Mouse (Mus musculus) right cerebral cortex, postnatal 4 days (tissue): ENCODE results near the gene C4b.
A peak's percentile ranks its signal among the peaks of the same experiment; 100 is the strongest.
"Not testable (repeated sequence)": the region's sequence is repeated elsewhere in the genome, so short reads cannot be mapped to it uniquely, and the experiment has no call there.

Source experiments
- DNase-seq: peaks from one replicate; pipeline ENCODE4 v3.0.0-alpha.2; 2022

Gene C4b

DNA sequence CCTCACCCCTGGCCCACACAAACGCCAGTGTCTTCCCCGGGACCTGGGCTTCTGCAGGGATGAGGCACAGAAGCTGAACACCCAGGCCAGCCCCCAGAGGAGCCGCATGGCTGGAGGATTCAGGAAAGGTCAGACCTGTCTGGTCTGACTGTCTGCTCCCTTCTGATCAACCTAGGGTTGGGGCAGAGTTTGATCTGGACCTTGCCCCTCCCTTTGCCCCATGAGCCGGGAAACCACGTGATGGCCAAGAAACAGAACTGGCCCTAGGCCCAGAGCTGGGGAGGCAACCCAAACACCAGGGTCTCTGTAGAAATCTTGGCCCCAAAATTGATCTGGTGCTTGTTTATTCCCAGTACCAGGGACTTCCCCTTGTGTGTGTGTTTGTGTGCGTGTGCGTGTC lies at the start of gene C4b:
Gene C4b (minus strand): TSS at position 164 of the 400 bp plus-strand sequence.
- DNase-seq: no peak

DNA sequence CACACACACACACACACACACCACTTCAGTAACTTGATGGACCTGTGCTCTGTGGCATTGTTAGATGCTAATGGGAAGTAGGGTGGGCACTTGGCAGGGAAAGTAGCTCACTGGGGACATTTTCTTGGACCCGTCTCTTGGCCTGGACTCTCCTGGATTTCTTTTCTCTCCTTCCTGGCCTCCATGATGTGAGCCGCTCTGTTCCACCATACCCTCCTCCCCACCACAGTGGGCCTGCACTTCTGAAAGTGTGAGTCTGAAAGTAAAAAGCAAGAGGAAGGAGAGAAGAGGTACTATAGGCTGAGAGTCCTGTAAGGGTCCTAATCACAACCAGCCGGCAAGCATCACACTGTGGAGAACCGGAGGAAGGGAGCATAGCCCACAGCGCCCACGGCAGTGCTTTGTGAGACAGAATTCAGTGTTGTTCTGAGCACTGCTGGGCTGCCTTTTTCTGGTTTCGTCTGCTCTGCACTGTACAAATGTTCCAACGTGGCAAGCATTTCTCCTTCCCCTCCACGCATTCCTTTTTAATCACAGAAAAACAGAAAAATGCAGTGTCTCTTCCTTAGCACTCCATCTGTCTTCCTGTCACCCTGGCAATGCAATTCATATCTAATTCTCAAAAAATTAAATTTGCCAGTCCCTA lies 34.1 kb upstream of the C4b start:
- peak; percentile 19 for DNase-seq

DNA sequence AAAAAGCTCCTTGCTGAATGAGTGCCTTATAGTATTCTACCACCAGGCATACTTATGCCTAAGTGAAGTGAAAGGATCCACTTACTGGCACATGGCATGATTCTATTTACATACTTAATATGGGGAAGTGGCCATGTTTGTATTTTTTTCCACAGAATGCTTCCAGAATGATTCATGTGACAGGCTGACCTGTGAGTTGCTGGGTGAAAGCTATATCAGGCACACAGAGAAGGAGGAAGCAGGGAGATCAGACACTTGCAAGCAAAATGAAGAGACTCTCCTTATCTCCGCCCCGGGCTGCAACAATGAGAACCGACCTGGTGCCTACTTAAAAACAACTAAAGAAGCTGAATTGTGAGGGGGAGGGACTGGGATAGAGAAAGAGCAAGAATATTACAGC lies 17.8 kb upstream of the C4b start:
- DNase-seq: no peak

DNA sequence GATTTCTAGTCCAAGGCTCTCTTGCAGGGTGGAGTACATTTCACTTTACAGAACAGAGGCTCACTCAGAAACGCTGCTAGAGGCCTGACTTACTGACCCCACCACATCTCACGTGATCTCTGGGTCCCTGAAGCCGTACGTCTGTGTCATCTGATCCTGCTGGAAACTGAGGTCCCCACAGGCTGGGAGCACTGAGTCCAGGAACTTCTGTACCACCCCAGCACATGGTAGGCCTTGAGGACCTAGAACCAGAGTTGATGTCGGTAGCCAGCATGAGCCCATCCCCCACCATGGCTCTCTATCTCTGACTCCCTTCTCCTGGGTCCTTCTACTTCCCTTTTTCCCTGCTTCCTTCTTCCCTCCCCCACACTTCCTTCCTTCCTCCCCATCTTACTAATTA lies 2.8 kb upstream of the C4b start:
- no peak for DNase-seq

DNA sequence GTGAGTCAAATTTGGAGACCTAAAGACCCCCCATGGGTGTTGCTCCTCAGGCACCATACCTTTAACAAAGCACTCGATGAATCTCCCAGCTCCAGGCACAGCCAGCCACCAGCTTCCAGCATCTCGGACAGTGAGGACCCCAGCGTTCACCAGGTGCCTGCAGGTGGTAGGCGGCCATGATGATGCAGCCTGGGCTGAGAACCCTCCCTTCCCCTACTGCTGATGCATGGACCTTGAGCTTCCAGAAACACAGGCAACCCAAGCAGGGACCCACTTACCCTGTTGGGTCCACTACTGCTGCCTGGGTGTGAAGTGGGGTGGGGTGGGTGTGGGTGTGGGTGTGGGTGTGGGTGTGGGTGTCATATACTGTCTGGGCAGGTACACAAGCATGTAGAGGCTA lies 1.5 kb upstream of the C4b start:
- not testable (repeated sequence) for DNase-seq

DNA sequence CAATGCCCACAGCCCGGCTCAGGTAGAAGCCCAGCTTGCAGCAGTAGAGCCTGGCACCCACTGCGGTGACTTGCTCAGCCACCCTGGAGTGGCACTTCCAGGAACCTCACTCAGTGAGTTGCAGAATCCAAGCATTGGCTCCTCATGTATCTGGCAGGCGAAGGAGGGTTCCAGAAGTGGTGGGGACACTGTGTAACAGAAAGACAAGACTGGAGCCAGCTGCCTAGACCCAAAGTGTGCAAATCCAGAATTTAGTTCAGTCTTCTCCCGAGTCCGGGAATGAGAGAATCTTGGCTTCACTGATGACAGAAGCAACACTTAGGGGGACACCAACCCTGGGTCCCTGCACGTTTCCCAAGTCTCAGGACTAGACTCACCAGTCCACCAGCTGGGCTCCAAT lies 929 bp upstream of the C4b start:
- not testable (repeated sequence) for DNase-seq

DNA sequence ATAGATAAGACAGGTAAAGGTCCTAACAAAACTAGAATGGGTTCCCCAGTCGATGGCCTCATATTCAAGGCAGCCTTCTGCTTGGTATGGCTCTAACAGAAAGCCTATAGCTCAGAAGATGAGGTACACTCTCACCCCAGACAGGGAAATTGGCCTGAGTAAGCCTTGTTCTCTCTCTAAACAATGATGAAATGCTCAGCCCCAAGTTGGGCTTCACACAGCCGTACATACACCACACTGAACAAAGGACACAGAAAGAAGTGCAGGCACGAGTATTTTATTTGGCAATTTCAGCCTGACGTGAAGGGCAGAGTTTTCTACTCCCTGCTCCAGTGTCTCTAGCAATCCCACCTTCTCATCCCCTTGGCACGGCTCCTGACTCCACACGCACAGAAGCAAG lies 524 bp upstream of the C4b start:
- no peak for DNase-seq

DNA sequence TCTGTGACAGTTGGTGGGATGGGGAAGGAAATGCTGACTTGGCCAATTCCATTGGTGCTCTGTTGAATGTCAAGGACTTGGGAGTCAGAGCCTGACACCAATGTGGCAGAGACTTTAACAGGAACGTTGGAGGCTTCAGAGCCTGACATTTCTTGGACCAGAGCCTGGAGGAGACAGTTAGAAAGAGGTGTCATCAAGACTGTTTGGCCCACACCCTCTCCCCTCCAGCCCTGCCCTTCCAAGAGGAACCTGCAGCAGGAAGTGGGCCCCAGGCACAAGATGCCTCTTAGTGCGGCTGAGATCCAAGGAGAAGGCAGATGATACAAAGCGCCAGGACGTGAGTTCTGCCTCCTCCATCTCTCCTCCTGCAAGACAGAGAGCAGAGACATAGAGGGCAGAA lies 3.4 kb downstream of the C4b start:
- no peak for DNase-seq

DNA sequence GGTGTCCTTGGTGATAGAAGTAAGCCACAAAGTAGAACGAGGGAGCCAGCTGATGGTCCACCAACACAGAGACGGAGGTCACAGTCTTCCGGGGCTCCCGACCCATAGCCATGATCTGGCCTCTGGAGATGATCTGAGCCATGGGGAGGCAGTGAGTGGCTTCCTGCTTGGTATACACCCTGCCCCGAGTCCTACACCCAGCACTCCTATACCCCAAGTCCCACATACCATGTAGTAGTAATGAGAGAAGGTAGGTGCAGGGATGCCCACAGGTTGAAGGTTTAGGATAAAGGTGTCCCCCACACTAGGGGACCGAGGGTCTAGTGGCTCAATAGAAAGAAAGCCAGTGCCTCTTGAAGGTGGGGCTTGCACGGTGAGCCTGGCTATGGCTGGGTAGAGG lies 4.0 kb downstream of the C4b start:
- DNase-seq: not testable (repeated sequence)

DNA sequence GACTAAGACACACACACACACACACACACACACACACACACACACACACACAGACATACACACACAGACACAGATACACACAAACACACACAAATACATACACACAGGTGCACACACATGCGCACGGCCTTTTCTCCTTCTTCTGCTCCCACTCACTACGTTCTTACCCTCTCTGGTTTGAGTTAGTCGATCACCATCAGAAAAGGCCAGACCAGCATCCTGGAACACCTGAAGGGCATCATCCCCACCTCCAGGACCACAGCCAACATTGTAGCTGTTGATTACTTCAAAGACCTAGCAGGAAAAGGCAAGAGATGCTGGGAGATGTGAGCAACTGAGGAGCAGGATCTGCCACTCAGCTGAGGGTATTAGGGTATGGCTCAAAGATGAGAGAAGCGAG lies 6.2 kb downstream of the C4b start:
- not testable (repeated sequence) for DNase-seq

DNA sequence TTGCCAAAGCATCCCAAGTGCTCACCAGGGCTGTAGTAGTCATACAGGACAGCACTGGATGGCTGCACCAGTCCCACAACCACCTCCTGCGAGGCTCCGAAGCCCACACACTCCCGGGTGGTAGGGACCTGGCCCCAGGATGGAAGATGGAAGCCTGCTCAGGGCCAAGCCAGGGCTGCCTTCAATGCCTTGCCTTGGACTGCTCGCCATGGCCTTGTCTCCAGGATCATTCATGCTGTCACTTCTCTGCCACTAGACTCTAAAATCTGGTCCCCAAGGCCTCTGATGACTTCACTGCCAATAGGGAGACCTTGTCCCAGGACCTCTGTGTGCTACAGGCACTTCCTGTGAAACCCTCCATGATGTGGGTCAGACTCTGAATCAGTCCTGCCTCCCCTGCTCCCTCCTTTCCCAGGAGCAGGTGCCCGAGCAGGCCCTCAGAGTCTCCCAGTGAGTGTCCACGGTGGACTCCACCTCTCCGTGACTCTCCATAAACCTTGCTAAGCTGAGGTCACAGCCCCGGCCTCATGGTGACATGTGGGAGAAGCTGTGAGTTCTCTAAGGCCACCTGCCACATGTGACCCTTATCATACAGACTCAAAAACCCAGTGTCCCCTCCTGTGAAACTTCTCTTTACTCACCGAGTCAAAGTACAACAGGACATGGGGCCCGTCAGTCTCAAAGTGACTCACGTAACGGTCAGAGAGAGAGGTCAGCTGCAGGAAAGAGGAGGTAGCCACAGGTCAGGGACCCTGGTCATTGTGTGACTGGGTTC lies 13.7 kb downstream of the C4b start:
- not testable (repeated sequence) for DNase-seq

DNA sequence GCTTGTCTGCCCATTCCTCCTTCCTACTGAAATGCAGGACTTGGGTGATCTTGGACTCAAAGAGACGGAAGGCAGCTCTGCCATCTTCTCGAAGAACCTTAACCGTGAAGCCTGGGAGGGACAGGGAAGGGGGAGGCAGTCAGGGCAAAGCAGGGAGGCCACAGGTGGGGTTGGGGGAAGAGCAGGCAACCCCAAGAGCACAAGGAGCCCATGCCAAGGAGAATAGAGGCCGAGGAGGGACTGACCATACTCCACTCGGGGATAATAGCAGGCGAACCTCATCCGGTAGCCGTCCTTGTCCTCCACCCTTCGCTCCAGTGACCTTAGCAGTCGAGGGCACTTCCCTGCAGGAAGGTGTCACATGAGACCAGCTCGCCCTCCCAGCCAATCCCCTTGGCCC lies 14.5 kb downstream of the C4b start:
- not testable (repeated sequence) for DNase-seq

DNA sequence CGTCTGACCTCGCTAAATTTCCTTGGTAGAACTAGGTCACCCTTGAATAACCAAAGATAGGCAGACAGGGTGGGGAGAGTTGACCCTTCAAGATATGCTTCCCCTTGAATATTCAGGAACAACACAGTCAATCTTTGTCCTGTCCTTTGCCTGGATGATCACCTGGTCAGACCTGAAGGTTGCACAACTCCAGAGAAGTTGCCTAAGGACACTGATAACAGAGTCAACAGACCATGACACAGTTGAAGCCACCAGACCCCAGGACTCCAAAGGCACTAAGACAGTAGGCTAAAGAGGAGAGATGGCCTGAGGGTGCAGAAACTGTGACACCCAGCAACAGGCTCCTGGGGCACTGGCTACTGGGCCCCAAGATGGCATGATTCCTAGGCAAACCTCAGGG lies 15.8 kb downstream of the C4b start:
- no peak for DNase-seq

DNA sequence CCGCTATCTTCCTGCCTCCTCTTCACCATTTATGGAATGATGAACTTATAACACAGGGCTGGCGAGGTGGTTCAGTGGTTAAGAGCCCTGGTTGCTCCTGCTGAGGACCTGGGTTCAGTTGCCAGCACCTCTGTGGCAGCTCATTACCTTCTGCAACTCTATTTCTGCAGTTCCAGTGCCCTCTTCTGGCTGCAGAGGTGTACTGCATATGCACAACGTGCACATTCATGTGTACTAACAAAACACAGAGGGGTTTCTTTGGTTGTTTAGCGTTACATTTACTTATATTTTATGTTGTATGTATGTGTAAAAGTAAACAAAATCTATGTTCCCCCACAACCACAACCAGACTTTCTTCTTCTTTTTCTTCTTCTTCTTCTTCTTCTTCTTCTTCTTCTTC lies 20.6 kb downstream of the C4b start:
- DNase-seq: no peak

DNA sequence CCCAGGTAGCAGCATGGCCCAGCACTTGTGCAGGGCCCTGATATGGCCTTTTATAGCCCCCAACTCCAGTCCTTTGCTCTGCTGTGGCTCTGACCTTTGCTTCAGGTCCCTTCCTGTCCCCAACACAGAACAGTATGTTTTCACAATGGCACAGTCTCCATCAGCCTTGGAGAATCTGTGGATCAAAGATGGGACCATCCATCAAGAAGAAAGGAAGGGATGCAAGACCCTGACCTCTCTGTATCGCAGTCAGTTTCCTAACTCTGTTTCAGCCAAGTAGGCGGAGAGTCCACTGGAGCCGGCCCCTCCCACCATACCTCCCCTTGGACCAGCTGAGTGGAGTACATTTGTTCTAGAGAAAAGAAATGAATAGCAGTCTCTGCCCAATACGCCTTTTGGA lies 21.4 kb downstream of the C4b start:
- not testable (repeated sequence) for DNase-seq

DNA sequence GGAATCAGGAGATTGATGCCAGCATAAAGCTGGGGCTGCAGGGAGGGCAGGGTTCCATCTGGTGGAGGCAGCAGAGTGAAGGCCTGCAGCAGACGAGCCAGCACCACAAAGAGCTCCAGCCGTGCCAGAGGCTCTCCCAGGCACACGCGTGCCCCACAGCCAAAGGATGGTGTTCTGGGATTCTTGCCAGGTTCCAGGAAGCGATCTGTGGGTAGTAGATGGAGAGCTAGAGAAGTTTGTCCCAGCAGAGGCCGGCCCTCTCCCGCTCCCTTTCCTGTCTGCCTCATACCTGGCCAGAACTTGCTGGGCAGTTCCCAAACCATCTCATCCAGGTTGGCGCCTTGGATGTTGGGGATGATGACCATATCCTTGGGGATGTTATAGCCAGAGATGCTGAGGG lies 23.8 kb downstream of the C4b start:
- DNase-seq: not testable (repeated sequence)

DNA sequence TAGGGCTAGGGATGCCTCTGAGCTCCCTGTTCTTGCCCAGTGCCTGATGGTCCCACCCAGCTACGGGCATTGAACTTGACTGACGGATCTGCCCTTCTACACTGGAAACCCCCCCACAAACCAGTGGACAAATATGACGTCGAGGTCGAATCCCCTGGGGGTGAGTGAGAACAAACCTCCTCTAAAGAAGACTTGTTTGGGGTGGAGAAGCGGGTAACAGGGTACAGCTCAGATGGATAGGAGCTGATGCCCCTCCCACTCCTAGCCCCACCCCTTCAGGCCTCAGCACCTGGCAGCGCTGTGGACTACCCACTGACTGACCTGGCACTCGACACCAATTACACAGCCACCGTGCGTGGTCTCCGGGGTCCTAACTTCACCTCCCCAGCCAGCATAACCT lies 26.3 kb downstream of the C4b start:
- no peak for DNase-seq

DNA sequence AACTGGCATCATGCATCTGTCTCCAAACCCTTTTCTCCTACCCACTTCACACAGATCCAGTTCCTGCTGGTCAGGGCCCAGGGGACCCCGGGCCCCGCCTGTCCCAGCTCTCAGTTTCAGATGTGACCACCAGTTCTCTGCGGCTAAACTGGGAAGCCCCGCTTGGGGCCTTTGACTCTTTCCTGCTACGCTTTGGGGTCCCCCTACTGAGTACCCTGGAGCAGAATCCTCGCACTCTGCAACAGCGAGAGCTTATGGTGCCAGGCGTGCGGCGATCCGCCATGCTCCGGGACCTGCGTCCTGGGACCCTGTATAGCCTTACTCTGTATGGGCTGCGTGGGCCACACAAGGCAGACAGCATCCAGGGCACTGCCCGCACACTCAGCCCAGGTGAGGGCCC lies 27.4 kb downstream of the C4b start:
- DNase-seq: no peak

DNA sequence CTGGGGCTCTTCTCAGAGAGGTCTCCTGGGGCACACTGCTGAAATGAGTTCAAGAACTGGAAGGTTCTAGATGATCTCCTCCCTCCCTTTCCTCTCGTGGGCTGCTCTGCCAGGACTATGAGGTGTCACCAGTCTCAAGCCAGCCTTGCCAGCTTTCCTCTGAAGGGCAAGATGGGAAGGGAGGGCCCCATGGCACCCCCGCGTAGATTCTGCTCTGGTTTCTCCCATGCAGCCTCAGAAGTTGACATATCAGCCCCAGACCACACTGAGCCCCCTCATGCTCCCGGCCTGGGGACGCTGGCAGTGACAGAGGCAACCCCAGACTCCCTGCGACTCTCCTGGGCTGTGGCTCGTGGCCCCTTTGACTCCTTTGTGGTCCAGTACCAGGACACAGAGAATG lies 28.2 kb downstream of the C4b start:
- DNase-seq: not testable (repeated sequence)

DNA sequence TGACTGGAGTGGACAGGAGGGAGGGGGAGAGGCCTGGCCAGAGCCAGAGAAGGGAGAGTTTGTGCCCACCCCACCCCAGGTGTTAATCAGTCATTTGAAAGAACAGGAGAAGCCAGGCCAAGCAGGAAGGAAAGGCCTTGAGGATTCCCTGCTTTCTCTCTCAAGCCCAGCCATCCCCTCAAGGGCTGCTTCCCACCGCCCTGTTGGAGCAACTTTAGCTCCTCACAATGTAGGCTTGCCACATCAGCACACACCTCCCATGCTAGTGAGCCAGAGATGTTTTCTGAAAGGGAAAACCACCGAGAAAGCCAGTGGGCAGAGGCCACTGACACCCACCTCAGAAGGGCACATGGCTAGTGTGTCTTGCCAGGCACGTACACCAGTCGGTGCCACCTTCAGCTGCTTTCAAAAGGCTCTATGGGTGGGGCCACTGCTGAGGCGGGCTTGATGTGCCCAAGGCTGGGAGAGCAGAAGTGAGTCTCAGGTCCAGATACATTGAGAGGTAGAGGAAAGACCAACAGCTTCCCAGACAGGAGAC lies 28.7 kb downstream of the C4b start:
- DNase-seq: not testable (repeated sequence)

DNA sequence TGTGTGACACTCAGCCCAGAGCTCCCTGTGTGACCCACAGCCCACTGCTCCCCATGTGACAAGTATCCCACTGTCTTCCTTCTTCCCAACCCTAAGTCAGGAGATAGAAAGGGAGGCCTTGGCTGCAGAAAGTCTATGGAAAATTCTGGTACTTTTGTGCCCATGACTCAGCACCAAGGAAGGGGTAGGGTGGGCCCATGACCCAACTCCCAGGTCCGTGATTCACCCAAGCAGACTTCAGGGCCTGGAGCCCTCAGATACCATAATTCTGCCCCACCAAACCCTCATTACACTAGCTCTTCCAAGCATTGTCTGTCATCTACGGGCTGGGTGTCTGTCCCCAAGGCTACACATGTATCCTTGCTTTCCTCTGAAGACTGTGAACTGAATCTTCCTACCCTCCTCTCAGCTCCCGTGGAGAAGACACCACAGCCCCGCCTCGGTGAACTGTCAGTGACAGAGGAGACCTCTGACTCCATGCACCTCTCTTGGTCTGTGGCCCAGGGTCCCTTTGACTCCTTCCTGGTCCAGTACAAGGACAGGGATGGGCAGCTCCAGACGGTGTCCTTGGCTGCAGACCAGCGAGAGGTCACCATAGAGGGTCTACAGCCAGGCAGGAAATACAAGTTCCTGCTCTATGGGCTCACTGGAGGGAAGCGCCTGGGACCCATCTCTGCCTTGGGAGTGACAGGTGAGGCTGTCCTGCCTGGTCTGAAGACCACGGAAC lies 29.3 kb downstream of the C4b start:
- DNase-seq: not testable (repeated sequence)

DNA sequence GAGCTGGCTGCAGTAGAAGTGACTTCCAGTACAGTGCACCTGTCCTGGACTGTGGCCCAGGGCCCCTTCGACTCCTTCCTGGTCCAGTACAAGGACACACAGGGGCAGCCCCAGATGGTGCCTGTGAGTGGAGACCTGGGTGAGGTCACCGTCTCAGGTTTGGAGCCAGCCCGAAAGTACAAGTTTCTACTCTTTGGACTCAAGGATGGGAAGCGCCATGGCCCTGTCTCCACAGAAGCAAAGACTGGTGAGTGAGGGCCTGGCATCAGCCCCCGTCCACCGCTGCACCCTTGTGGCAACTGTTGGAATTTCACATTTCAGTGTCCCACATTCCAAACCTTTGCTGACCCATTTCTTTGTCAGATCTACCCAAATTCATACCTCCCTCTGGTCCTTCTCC lies 30.7 kb downstream of the C4b start:
- peak; percentile 68 for DNase-seq

DNA sequence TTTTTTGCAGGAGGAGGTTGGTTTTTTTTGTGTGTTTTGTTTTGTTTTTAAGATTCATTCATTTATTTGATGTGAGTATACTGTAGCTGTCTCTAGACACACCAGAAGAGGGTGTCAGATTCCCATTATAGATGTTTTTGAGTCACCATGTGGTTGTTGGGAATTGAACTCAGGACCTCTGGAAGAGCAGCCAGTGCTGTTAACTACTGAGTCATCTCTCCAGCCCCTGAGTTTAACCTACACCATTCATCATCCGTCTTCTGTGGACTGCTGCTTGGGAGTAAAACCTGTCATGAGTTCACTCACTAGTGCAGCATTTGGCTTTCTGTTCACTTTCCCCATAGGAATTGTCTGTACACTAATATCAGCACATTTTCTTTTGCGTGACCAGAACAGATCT lies 37.2 kb downstream of the C4b start:
- not testable (repeated sequence) for DNase-seq

DNA sequence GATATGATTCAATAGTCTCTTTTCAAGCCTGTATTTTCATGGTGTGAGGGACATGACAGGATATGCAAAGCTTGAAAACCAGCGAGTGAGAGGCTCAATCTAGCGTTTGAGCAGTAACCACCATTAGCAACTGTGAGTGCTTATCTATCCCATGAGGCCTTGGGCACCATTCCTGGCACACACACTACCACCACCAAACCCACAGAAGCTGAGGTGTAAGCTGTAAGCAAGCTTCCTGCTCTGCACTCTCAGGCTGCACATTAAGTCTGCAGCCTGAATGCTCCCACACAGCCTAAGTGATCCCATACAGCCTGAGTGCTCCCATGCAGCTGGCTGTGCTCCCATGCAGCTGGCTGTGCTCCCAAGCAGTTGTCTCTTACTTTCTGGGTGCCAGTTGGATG lies 43.0 kb downstream of the C4b start:
- DNase-seq: peak; percentile 25
